Mouse (Mus musculus) thymus, adult 2 months (tissue): ENCODE measurements around the gene Gm27027.

Experiments
- CTCF ChIP-seq: fragments of 200-500 bp; IDR thresholded peaks from 2 replicates; pipeline ENCODE4 v1.5.1; 2012; ENCODE audit warnings: mild to moderate bottlenecking, control low read depth, low read length, moderate library complexity, borderline replicate concordance; ENCODE audit not compliant: control insufficient read depth, poor library complexity, insufficient read depth; ENCODE audit errors: extremely low read depth
- POLR2A ChIP-seq: fragments of 200-500 bp; IDR thresholded peaks from 2 replicates; pipeline ENCODE4 v1.6.1; 2012; ENCODE audit warnings: mild to moderate bottlenecking, low read length, control low read depth, moderate library complexity; ENCODE audit not compliant: control insufficient read depth, poor library complexity, insufficient read depth; ENCODE audit errors: extremely low read depth

- TF ChIP-seq POLR2A = no peak
- no peak for TF ChIP-seq CTCF
These were observed 31.5 kb downstream of the Gm27027 start for GRCm38 (mm10) chr2:93964494-93965160.
